Mouse (Mus musculus): Measurements from ENCODE around the gene Lcp1. TPM values are rescaled to one million over a fixed set of nuclear protein-coding genes. Genes with fewer than 3 reads are reported as not detected.

The Lcp1 gene
- total and polyA plus RNA-seq, 2 experiments from 2014 or later = 11.2 to 11.3 TPM

GRCm38 (mm10) chr14:75236636-75237003 is 105.7 kb downstream of the Lcp1 start:
- H3K36me3 ChIP-seq (replicated peaks; ENCODE audit: control insufficient read depth, insufficient read depth, low read length) = no peaks in the 10 kb centered on the region
- DNase-seq (ENCODE audit: low spot score) (no peak), ATAC-seq (ENCODE audit: insufficient read depth, low read depth) (no peak)
- no peak overlapping the region for H3K4me3 ChIP-seq (ENCODE audit: low read depth, low read length)
- no peaks in the 10 kb centered on the region for H3K9me3 ChIP-seq (replicated peaks; ENCODE audit: control insufficient read depth, low read length)
- no peak overlapping the region for H3K27ac ChIP-seq (ENCODE audit: low read depth)
- no peaks in the 10 kb centered on the region for H3K4me1 ChIP-seq (ENCODE audit: control insufficient read depth, insufficient read depth)
- no peak overlapping the region for H3K4me2 ChIP-seq (ENCODE audit: low read depth, low read length)
- no peak for TF ChIP-seq CTCF (IDR thresholded peaks at IDR 0.05; ENCODE audit: low read depth)
- no peak for TF ChIP-seq EP300 (IDR thresholded peaks at IDR 0.05; ENCODE audit: low read depth)
- H3K27me3 ChIP-seq (ENCODE audit: control insufficient read depth, insufficient read depth, low read length) = no peaks in the 10 kb centered on the region
- WGBS = 76% methylated on average over 4 of the region's 4 CpGs
- H3K9ac ChIP-seq (replicated peaks; ENCODE audit: low read depth, low read length) = no peak overlapping the region

GRCm38 (mm10) chr14:75237096-75237495 is 106.2 kb downstream of the Lcp1 start:
- no peaks in the 10 kb centered on the region for H3K36me3 ChIP-seq (replicated peaks; ENCODE audit: control insufficient read depth, insufficient read depth, low read length)
- no peak overlapping the region for H3K9ac ChIP-seq (replicated peaks; ENCODE audit: low read depth, low read length)
- H3K27me3 ChIP-seq (ENCODE audit: control insufficient read depth, insufficient read depth, low read length) = no peaks in the 10 kb centered on the region
- ATAC-seq (ENCODE audit: insufficient read depth, low read depth) (no peak), DNase-seq (ENCODE audit: low spot score) (no peak)
- H3K4me3 ChIP-seq (ENCODE audit: low read depth, low read length) = no peak overlapping the region
- TF ChIP-seq EP300 (IDR thresholded peaks at IDR 0.05; ENCODE audit: low read depth) = no peak
- no peak for TF ChIP-seq CTCF (IDR thresholded peaks at IDR 0.05; ENCODE audit: low read depth)
- H3K9me3 ChIP-seq (replicated peaks; ENCODE audit: control insufficient read depth, low read length) = no peaks in the 10 kb centered on the region
- H3K4me1 ChIP-seq (ENCODE audit: control insufficient read depth, insufficient read depth) = no peaks in the 10 kb centered on the region
- H3K27ac ChIP-seq (ENCODE audit: low read depth) = no peak overlapping the region
- 69% methylated on average over 8 of the region's 8 CpGs for WGBS
- H3K4me2 ChIP-seq (ENCODE audit: low read depth, low read length) = no peak overlapping the region

- Histone ChIP-seq H3K9me3 (replicated peaks; ENCODE audit: control insufficient read depth, low read length) (no peaks in the 10 kb centered on the region), H3K36me3 (replicated peaks; ENCODE audit: control insufficient read depth, insufficient read depth, low read length) (no peaks in the 10 kb centered on the region), H3K27ac (ENCODE audit: low read depth) (no peak overlapping the region), H3K27me3 (ENCODE audit: control insufficient read depth, insufficient read depth, low read length) (no peaks in the 10 kb centered on the region), H3K4me3 (ENCODE audit: low read depth, low read length) (no peak overlapping the region), H3K4me2 (ENCODE audit: low read depth, low read length) (no peak overlapping the region), H3K9ac (replicated peaks; ENCODE audit: low read depth, low read length) (no peak overlapping the region), H3K4me1 (ENCODE audit: control insufficient read depth, insufficient read depth) (no peaks in the 10 kb centered on the region)
- no peak for TF ChIP-seq EP300 (IDR thresholded peaks at IDR 0.05; ENCODE audit: low read depth)
- TF ChIP-seq CTCF (IDR thresholded peaks at IDR 0.05; ENCODE audit: low read depth) = no peak
- WGBS = 71% methylated on average over 6 of the region's 6 CpGs
- DNase-seq (ENCODE audit: low spot score) (no peak), ATAC-seq (ENCODE audit: insufficient read depth, low read depth) (no peak)
These were observed 107.3 kb downstream of the Lcp1 start for GRCm38 (mm10) chr14:75238054-75238692.

- ATAC-seq (ENCODE audit: insufficient read depth, low read depth) (no peak), DNase-seq (ENCODE audit: low spot score) (no peak)
- no peaks in the 10 kb centered on the region for H3K36me3 ChIP-seq (replicated peaks; ENCODE audit: control insufficient read depth, insufficient read depth, low read length)
- no peak for TF ChIP-seq EP300 (IDR thresholded peaks at IDR 0.05; ENCODE audit: low read depth)
- TF ChIP-seq CTCF (IDR thresholded peaks at IDR 0.05; ENCODE audit: low read depth) = no peak
- no peaks in the 10 kb centered on the region for H3K27me3 ChIP-seq (ENCODE audit: control insufficient read depth, insufficient read depth, low read length)
- no peak within 1 kb of the TSS for H3K4me2 ChIP-seq (ENCODE audit: low read depth, low read length)
- no peaks in the 10 kb centered on the region for H3K4me1 ChIP-seq (ENCODE audit: control insufficient read depth, insufficient read depth)
- H3K4me3 ChIP-seq (ENCODE audit: low read depth, low read length) = no peak within 1 kb of the TSS
- no peak within 1 kb of the TSS for H3K9ac ChIP-seq (replicated peaks; ENCODE audit: low read depth, low read length)
- WGBS = 81% methylated on average over 5 of the region's 5 CpGs
- H3K9me3 ChIP-seq (replicated peaks; ENCODE audit: control insufficient read depth, low read length) = no peaks in the 10 kb centered on the region
- no peak within 1 kb of the TSS for H3K27ac ChIP-seq (ENCODE audit: low read depth)
These were observed 111.2 kb downstream of the Lcp1 start, which contains the start of gene Cpb2 for GRCm38 (mm10) chr14:75242087-75242486. Cpb2 (plus strand) TSS chr14:75242287.

- 66% methylated on average over 11 of the region's 11 CpGs for WGBS
- Histone ChIP-seq H3K4me1 (ENCODE audit: control insufficient read depth, insufficient read depth) (no peaks in the 10 kb centered on the region), H3K36me3 (replicated peaks; ENCODE audit: control insufficient read depth, insufficient read depth, low read length) (no peaks in the 10 kb centered on the region), H3K27me3 (ENCODE audit: control insufficient read depth, insufficient read depth, low read length) (no peaks in the 10 kb centered on the region), H3K4me2 (ENCODE audit: low read depth, low read length) (no peak overlapping the region), H3K27ac (ENCODE audit: low read depth) (no peak overlapping the region), H3K9ac (replicated peaks; ENCODE audit: low read depth, low read length) (no peak overlapping the region), H3K9me3 (replicated peaks; ENCODE audit: control insufficient read depth, low read length) (no peaks in the 10 kb centered on the region), H3K4me3 (ENCODE audit: low read depth, low read length) (no peak overlapping the region)
- no peak for TF ChIP-seq CTCF (IDR thresholded peaks at IDR 0.05; ENCODE audit: low read depth)
- DNase-seq (ENCODE audit: low spot score) (no peak), ATAC-seq (ENCODE audit: insufficient read depth, low read depth) (no peak)
These were observed 115.4 kb downstream of the Lcp1 start for GRCm38 (mm10) chr14:75246024-75247000.

Data from heart, postnatal 0 days (tissue).